Mouse (Mus musculus): ENCODE results near the gene Grwd1. TPM values are rescaled to one million over a fixed set of nuclear protein-coding genes. Genes with fewer than 3 reads are reported as not detected.

Grwd1 gene
- polyA plus RNA-seq, 1 experiment from 2014 or later: 67.9 TPM

DNA sequence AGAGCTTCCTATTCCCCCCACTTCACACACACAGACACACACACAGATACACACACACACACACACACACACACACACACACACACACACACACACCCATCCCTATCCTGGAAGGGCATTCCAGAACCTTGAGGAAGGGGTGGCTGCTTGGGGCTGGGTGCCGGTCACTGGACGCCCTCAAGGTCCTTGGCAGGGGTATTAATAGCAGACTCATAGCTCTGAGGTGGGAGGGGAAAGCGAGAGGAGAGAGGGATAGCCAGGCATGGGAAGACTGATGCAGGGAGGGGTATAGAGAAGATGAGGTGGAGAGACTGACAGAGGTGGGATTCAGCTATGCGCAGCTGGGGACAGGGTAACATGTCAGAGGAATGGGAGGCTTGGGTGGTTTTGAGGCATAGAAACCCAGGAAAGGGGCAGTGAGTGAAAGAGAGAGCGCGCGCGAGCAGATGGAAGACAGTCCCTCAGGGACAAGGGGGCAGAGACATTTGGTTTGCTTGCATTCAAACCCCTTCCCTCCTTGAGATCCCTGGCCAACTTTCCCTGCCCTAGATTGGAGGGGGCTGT is 38.4 kb upstream of the Grwd1 start:
- H3K27ac ChIP-seq (ENCODE audit: low read depth, low read length): no peak overlapping the region
- peaks cover 2% of the 10 kb centered on the region; the same call in 1 of the 2 replicates for H3K36me3 ChIP-seq (ENCODE audit: control insufficient read depth, insufficient read depth, low read length)
- no peak for ATAC-seq (ENCODE audit: low FRiP score)
- DNase-seq (ENCODE audit: low spot score, missing footprints): no peak
- no peaks in the 10 kb centered on the region for H3K9me3 ChIP-seq (ENCODE audit: control insufficient read depth, low read length)
- H3K4me2 ChIP-seq: peak overlapping the region; percentile 50; the same call in 1 of the 2 replicates
- WGBS: 20% methylated on average over 8 of the region's 8 CpGs
- H3K4me1 ChIP-seq (ENCODE audit: control insufficient read depth, insufficient read depth, low read length): peaks cover 37% of the 10 kb centered on the region
- peak overlapping the region; percentile 20; the same call in 1 of the 2 replicates for H3K4me3 ChIP-seq (ENCODE audit: low read depth, low read length)
- H3K9ac ChIP-seq (ENCODE audit: low read length): peak overlapping the region; percentile 18; the same call in 1 of the 2 replicates
- peaks cover 52% of the 10 kb centered on the region for H3K27me3 ChIP-seq (ENCODE audit: control insufficient read depth, insufficient read depth, low read length)

GRCm38 (mm10) chr7:45867871-45868270 is 37.1 kb upstream of the Grwd1 start:
- H3K4me1 ChIP-seq (ENCODE audit: control insufficient read depth, insufficient read depth, low read length): peaks cover 29% of the 10 kb centered on the region
- no peaks in the 10 kb centered on the region for H3K36me3 ChIP-seq (ENCODE audit: control insufficient read depth, insufficient read depth, low read length)
- no peaks in the 10 kb centered on the region for H3K9me3 ChIP-seq (ENCODE audit: control insufficient read depth, low read length)
- no peak overlapping the region for H3K4me2 ChIP-seq
- 14% methylated on average over 2 of the region's 2 CpGs for WGBS
- no peak overlapping the region for H3K9ac ChIP-seq (ENCODE audit: low read length)
- no peak overlapping the region for H3K4me3 ChIP-seq (ENCODE audit: low read depth, low read length)
- H3K27ac ChIP-seq (ENCODE audit: low read depth, low read length): no peak overlapping the region
- H3K27me3 ChIP-seq (ENCODE audit: control insufficient read depth, insufficient read depth, low read length): peaks cover 53% of the 10 kb centered on the region
- no peak for DNase-seq (ENCODE audit: low spot score, missing footprints)
- 0 out of 2 replicates have a peak, but pooled peaks have one; percentile 22 for ATAC-seq (ENCODE audit: low FRiP score)

GRCm38 (mm10) chr7:45865925-45866910 is 35.5 kb upstream of the Grwd1 start:
- peak; percentile 99 for DNase-seq (ENCODE audit: low spot score, missing footprints)
- Histone ChIP-seq H3K9ac (ENCODE audit: low read length) (peak overlapping the region; percentile 78), H3K4me3 (ENCODE audit: low read depth, low read length) (peak overlapping the region; percentile 62), H3K4me2 (peak overlapping the region; percentile 71), H3K36me3 (ENCODE audit: control insufficient read depth, insufficient read depth, low read length) (no peaks in the 10 kb centered on the region), H3K4me1 (ENCODE audit: control insufficient read depth, insufficient read depth, low read length) (peaks cover 29% of the 10 kb centered on the region), H3K27me3 (ENCODE audit: control insufficient read depth, insufficient read depth, low read length) (peaks cover 50% of the 10 kb centered on the region), H3K27ac (ENCODE audit: low read depth, low read length) (no peak overlapping the region), H3K9me3 (ENCODE audit: control insufficient read depth, low read length) (no peaks in the 10 kb centered on the region)
- ATAC-seq (ENCODE audit: low FRiP score): peak; percentile 63
- 1% methylated on average over 104 of the region's 117 CpGs for WGBS

- Histone ChIP-seq H3K4me1 (ENCODE audit: control insufficient read depth, insufficient read depth, low read length) (peaks cover 22% of the 10 kb centered on the region), H3K9ac (ENCODE audit: low read length) (no peak overlapping the region), H3K4me2 (no peak overlapping the region), H3K27ac (ENCODE audit: low read depth, low read length) (no peak overlapping the region), H3K9me3 (ENCODE audit: control insufficient read depth, low read length) (no peaks in the 10 kb centered on the region), H3K4me3 (ENCODE audit: low read depth, low read length) (no peak overlapping the region), H3K36me3 (ENCODE audit: control insufficient read depth, insufficient read depth, low read length) (no peaks in the 10 kb centered on the region), H3K27me3 (ENCODE audit: control insufficient read depth, insufficient read depth, low read length) (peaks cover 32% of the 10 kb centered on the region)
- WGBS: 73% methylated on average over 3 of the region's 3 CpGs
- ATAC-seq (ENCODE audit: low FRiP score) (no peak), DNase-seq (ENCODE audit: low spot score, missing footprints) (peak; percentile 78)
Measured at GRCm38 (mm10) chr7:45864435-45864834, 33.7 kb upstream of the Grwd1 start.

GRCm38 (mm10) chr7:45862804-45863203 is 32.1 kb upstream of the Grwd1 start:
- H3K36me3 ChIP-seq (ENCODE audit: control insufficient read depth, insufficient read depth, low read length): no peaks in the 10 kb centered on the region
- no peak overlapping the region for H3K27ac ChIP-seq (ENCODE audit: low read depth, low read length)
- 88% methylated on average over 7 of the region's 7 CpGs for WGBS
- H3K9ac ChIP-seq (ENCODE audit: low read length): no peak overlapping the region
- ATAC-seq (ENCODE audit: low FRiP score) (no peak), DNase-seq (ENCODE audit: low spot score, missing footprints) (no peak)
- H3K4me2 ChIP-seq: no peak overlapping the region
- H3K27me3 ChIP-seq (ENCODE audit: control insufficient read depth, insufficient read depth, low read length): peaks cover 23% of the 10 kb centered on the region
- peaks cover 16% of the 10 kb centered on the region for H3K4me1 ChIP-seq (ENCODE audit: control insufficient read depth, insufficient read depth, low read length)
- H3K9me3 ChIP-seq (ENCODE audit: control insufficient read depth, low read length): no peaks in the 10 kb centered on the region
- H3K4me3 ChIP-seq (ENCODE audit: low read depth, low read length): no peak overlapping the region

GRCm38 (mm10) chr7:45859008-45859407 is 28.3 kb upstream of the Grwd1 start:
- no peak overlapping the region for H3K4me3 ChIP-seq (ENCODE audit: low read depth, low read length)
- DNase-seq (ENCODE audit: low spot score, missing footprints) (no peak), ATAC-seq (ENCODE audit: low FRiP score) (peak; percentile 40; the same call in 1 of the 2 replicates)
- WGBS: 65% methylated on average over 4 of the region's 4 CpGs
- peaks cover 18% of the 10 kb centered on the region for H3K27me3 ChIP-seq (ENCODE audit: control insufficient read depth, insufficient read depth, low read length)
- H3K9ac ChIP-seq (ENCODE audit: low read length): no peak overlapping the region
- H3K27ac ChIP-seq (ENCODE audit: low read depth, low read length): no peak overlapping the region
- peaks cover 13% of the 10 kb centered on the region for H3K4me1 ChIP-seq (ENCODE audit: control insufficient read depth, insufficient read depth, low read length)
- no peaks in the 10 kb centered on the region for H3K36me3 ChIP-seq (ENCODE audit: control insufficient read depth, insufficient read depth, low read length)
- H3K9me3 ChIP-seq (ENCODE audit: control insufficient read depth, low read length): no peaks in the 10 kb centered on the region
- no peak overlapping the region for H3K4me2 ChIP-seq

DNA sequence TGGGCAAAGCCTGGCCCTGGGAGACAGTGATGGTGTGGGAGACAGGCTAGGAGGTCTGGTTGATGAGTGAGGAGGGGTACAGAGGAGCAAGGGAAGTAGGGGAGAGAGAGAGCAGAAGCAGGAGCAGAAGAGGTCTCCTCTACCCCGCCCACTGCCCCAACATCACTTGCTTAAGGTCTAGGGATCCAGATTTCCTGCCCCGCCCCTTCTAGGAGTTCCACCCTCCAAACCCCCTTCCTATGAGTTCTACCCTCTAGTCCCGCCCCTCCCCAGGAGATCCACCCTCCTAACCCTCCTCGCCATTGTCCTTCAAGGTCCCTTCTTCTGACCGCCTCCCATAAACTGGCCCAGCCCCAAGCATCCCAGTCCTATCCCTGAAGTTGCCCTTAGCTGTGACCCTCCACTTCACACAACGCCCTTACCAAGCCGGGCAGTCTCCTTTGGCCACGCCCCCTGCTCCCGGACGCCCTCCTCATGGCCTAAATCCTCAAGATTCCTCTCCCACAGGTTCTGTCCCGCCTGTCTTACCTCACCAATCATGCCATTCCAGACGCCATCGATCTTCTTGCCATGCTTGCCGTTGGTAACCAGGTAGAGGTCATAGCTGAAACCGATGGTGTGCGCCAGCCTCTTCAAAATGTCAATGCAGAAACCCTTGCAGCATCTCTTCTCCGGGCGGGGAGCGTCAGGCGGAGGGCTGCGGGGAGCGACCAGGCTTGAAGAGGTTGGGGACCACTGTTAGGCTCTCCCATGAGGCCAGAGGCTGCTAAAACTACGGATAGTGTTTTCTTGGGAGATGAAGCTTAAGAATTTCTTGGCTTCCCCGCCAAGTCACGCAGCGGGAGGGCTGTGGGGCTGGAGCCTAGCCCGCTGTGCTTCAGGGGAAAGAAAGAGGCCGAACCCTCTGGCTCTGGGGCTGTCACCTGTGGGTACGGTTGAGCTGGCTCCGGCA is 26.5 kb upstream of the Grwd1 start:
- Histone ChIP-seq H3K4me2 (peak overlapping the region; percentile 53), H3K4me3 (ENCODE audit: low read depth, low read length) (peak overlapping the region; percentile 30), H3K27me3 (ENCODE audit: control insufficient read depth, insufficient read depth, low read length) (peaks cover 16% of the 10 kb centered on the region), H3K27ac (ENCODE audit: low read depth, low read length) (no peak overlapping the region), H3K36me3 (ENCODE audit: control insufficient read depth, insufficient read depth, low read length) (no peaks in the 10 kb centered on the region), H3K9me3 (ENCODE audit: control insufficient read depth, low read length) (no peaks in the 10 kb centered on the region), H3K9ac (ENCODE audit: low read length) (peak overlapping the region; percentile 57), H3K4me1 (ENCODE audit: control insufficient read depth, insufficient read depth, low read length) (peaks cover 13% of the 10 kb centered on the region)
- 2% methylated on average over 30 of the region's 30 CpGs for WGBS
- ATAC-seq (ENCODE audit: low FRiP score) (peak; percentile 31; the same call in 1 of the 2 replicates), DNase-seq (ENCODE audit: low spot score, missing footprints) (peak; percentile 93)

DNA sequence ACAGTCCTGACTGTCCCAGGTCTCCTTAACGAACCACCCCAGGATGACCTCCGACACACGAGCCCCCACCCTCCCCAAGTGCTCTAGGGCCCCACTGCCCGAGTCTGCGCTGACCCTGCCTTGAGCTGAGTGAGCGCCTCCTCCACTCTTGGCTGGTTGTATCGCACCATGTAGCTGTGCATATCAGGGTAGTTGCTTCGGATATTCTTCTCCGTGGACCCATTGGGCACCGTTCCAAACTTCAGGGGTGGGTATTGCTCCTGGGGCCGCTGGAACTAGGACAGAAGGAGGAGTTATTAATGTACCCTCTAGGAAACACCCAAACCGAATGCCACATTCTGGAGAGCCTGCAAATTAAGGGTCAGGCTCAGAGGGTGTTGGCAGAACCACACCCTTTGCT is 22.3 kb upstream of the Grwd1 start:
- no peaks in the 10 kb centered on the region for H3K36me3 ChIP-seq (ENCODE audit: control insufficient read depth, insufficient read depth, low read length)
- H3K9ac ChIP-seq (ENCODE audit: low read length): no peak overlapping the region
- H3K27ac ChIP-seq (ENCODE audit: low read depth, low read length): no peak overlapping the region
- H3K27me3 ChIP-seq (ENCODE audit: control insufficient read depth, insufficient read depth, low read length): peaks cover 14% of the 10 kb centered on the region
- no peak overlapping the region for H3K4me2 ChIP-seq
- DNase-seq (ENCODE audit: low spot score, missing footprints) (no peak), ATAC-seq (ENCODE audit: low FRiP score) (no peak)
- H3K4me1 ChIP-seq (ENCODE audit: control insufficient read depth, insufficient read depth, low read length): peaks cover 4% of the 10 kb centered on the region
- no peak overlapping the region for H3K4me3 ChIP-seq (ENCODE audit: low read depth, low read length)
- no peaks in the 10 kb centered on the region for H3K9me3 ChIP-seq (ENCODE audit: control insufficient read depth, low read length)
- WGBS: 87% methylated on average over 12 of the region's 12 CpGs
